Mouse (Mus musculus) E14TG2a.4 (cell line): ENCODE data around the gene Ccdc136.

Experiments
- CTCF ChIP-seq: conservative IDR thresholded peaks from 2 replicates; pipeline ENCODE4 v1.5.1; 2014; ENCODE audit warnings: low read length
- NANOG ChIP-seq: IDR thresholded peaks from 2 replicates; pipeline ENCODE4 v1.6.1; 2014; ENCODE audit warnings: borderline replicate concordance, low read length, mixed read lengths
- POU5F1 ChIP-seq: IDR thresholded peaks from 2 replicates; pipeline ENCODE4 v1.6.1; 2014; ENCODE audit warnings: low read length, borderline replicate concordance

DNA sequence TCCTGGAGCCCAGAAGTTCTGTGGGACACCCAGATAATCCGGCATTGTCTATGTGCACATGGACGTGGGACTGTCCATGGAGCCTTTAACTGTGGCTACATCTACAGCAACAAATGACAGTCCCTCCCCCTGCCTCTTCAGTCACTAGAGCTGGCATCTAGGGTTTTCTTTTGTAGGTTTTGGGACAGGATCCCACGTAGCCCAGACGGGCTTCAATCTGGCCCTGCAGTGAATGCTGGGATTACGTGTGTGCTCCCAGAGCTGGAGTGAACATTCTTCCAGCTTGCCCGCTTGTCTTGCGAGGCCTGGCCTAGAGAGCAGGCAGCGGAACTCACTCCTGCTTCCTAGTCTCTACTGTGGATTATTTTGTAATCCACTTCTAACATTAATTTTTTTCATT is 29.0 kb downstream of the Ccdc136 start:
- TF ChIP-seq CTCF (no peak), POU5F1 (no peak), NANOG (no peak)
